Mouse (Mus musculus) CD4-positive, CD25-positive, alpha-beta regulatory T cell, adult 4 months (primary cell): ENCODE results near the gene Cklf. TPM values are rescaled to one million over a fixed set of nuclear protein-coding genes. Genes with fewer than 3 reads are reported as not detected.
"Not testable (repeated sequence)": the region's sequence is repeated elsewhere in the genome, so short reads cannot be mapped to it uniquely, and the experiment has no call there.

Source experiments
- ATAC-seq: one replicate; pipeline ENCODE4 v1.8.0; 2017
- polyA plus RNA-seq, 2 experiments: library from polyadenylated mRNA; unstranded; fragments of 100-300 nt; shearing (Covaris generic); gene quantifications; one replicate each; pipeline ENCODE4 v1.2.1; 2017

Gene Cklf
- polyA plus RNA-seq, 2 experiments from 2014 or later, result 99.5 TPM

DNA sequence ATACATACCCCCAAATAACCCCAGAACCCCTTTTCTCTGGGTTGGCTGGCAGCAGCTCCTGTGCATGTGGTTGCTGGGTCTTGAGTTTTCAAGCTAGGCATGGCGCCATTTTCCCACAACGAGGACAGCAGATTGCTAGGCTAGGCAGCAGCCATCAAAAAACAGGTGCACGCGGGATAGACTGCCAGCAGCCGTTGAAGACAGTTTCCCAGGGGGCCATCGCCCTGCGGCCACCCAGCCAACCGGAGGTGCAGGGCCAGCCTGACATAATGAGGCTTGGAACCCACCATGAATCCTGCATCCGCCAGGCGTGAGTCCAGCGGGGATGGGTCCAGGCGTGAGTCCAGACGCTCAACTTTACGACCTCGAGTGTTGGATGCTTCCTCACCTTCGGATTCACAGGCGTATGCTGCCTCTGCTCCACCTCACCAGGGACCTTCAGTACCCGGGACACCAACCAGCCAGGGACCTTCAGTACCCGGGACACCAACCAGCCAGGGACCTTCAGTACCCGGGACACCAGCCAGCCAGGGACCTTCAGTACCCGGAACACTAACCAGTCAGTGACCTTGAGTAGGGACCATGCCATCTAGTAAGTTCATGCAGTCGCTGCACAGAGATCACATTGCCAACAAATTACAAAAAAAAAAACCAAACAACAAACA is 13.7 kb downstream of the Cklf start:
- ATAC-seq, result not testable (repeated sequence)

GRCm38 (mm10) chr8:104268368-104268767 is 17.7 kb downstream of the Cklf start:
- ATAC-seq, result no peak

DNA sequence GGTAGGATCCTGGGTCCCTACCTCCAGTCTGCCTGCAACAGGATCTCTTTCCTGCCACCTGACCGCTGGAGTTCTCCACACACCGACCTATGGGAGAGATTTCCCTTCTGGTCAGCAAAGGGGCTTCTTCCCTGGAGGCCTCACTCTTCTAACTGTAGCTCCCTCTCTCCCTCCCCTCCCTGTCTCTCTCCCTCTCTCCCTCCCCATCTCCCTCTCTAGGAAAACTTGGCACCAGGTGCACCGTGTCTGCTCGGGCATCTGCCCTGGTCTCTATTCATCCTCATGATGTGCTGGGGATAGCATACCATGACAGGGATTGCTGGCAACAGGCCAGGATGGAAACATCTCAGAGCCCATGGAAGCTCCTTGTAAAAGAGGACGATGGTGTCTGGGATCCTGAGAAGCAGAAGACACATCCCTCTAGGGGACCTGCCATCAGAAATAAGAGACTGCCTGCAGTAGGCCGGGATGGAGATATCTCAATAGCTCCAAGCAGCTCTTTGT is 18.3 kb downstream of the Cklf start:
- no peak for ATAC-seq

GRCm38 (mm10) chr8:104293081-104293480 is 42.4 kb downstream of the Cklf start, which contains the start of gene Cmtm2a:
Cmtm2a (minus strand) TSS chr8:104293181.
- not testable (repeated sequence) for ATAC-seq

GRCm38 (mm10) chr8:104294396-104294795 is 43.7 kb downstream of the Cklf start:
- ATAC-seq, result no peak

- ATAC-seq, result not testable (repeated sequence)
These were observed 50.9 kb downstream of the Cklf start for GRCm38 (mm10) chr8:104301577-104301976.

GRCm38 (mm10) chr8:104302536-104302935 is 51.9 kb downstream of the Cklf start:
- ATAC-seq, result not testable (repeated sequence)

DNA sequence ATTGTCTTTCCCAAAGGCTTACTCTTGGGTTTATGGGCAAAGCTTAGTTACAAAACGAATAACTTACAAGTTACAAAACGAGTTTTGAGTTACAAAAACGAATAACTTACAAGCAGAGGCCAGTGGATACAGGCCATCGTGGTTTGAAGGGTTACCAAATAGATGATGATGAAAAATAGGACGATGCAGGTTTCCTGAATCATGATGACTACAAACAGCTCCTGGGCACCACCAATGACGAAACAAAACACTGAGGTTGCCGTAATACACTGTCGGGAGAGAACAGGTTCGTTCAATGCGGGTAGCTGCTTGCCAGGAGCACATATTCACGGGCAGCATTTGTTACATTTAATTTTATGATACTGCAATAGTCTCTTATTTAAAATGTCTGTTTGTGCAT is 54.3 kb downstream of the Cklf start:
- no peak for ATAC-seq

- ATAC-seq, result not testable (repeated sequence)
These were observed 57.7 kb downstream of the Cklf start for GRCm38 (mm10) chr8:104308341-104308740.

DNA sequence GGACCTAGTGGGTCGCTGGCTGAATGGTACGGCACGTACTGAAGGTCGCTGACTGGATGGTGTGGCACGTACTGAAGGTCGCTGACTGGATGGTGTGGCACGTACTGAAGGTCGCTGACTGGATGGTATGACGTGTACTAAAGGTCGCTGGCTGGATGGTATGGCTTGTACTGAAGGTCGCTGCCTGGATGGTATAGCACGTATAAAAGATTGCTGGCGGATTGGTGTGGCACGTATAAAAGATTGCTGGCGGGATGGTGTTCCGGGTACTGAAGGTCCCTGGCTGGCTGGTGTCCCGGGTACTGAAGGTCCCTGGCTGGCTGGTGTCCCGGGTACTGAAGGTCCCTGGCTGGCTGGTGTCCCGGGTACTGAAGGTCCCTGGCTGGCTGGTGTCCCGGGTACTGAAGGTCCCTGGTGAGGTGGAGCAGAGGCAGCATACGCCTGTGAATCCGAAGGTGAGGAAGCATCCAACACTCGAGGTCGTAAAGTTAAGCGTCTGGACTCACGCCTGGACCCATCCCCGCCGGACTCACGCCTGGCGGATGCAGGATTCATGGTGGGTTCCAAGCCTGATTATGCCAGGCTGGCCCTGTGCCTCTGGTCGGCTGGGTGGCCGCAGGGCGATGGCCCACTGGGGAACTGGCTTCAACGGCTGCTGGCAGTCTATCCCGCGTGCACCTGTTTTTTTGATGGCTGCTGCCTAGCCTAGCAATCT is 58.9 kb downstream of the Cklf start, which contains the start of the genes Gm45711 and Cmtm1:
Gene Gm45711, minus strand, starts transcription at position 641 of the 715 bp plus-strand sequence.
Gene Cmtm1, minus strand, starts transcription at position 705 of the 715 bp plus-strand sequence.
- ATAC-seq, result not testable (repeated sequence)

- not testable (repeated sequence) for ATAC-seq
These were observed 61.4 kb downstream of the Cklf start for GRCm38 (mm10) chr8:104312023-104312422.

DNA sequence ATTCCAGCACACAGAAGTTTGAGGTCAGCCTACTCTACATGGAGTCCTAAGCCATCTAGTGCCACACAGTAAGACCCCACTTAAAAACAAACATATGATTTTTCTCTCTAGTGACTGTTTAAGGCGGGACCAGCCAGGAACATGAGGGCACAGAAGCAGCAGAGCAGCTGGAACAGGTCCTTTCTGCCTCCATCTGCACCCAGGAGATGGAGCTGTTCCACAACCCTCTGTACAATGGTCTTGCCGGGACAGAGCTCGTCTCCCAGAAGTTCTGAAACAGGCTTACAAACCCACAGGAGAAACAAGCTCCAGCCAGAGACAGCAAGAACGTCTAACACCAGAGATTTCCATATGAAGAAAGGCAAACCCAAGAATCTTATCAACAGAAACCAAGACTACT is 62.6 kb downstream of the Cklf start:
- no peak for ATAC-seq

Other genes with a start within 250 kb of the Cklf start
- gene Cdh5, start 149.2 kb upstream of the Cklf start, polyA plus RNA-seq, result not detected
- not detected for gene Bean1, start 80.4 kb upstream of the Cklf start, polyA plus RNA-seq
- gene Tk2, start 2.3 kb upstream of the Cklf start, polyA plus RNA-seq, result 10 to 100 TPM; 41.8 to 62.5 TPM
- gene Cmtm2a, start 42.3 kb downstream of the Cklf start, polyA plus RNA-seq, result under 1 TPM in 1 of 2 experiments, not detected in 1; 0.54 TPM
- not detected for gene Gm45711, start 59.2 kb downstream of the Cklf start, polyA plus RNA-seq
- not detected for gene Cmtm1, start 59.3 kb downstream of the Cklf start, polyA plus RNA-seq
- gene Gm11020, start 70.7 kb downstream of the Cklf start, polyA plus RNA-seq, result not detected
- gene Cmtm2b, start 71.4 kb downstream of the Cklf start, polyA plus RNA-seq, result not detected
- 10 to 100 TPM; 17.4 to 22.8 TPM for gene Cmtm3, start 88.5 kb downstream of the Cklf start, polyA plus RNA-seq
- under 1 TPM; 0.16 to 0.43 TPM for gene Cmtm4, start 144.9 kb downstream of the Cklf start, polyA plus RNA-seq
- gene Dync1li2, start 192.2 kb downstream of the Cklf start, polyA plus RNA-seq, result 10 to 100 TPM; 28.1 to 31.0 TPM